Mouse (Mus musculus): ENCODE results near the gene Zfand2b. TPM values are rescaled to one million over a fixed set of nuclear protein-coding genes. Genes with fewer than 3 reads are reported as not detected.

Gene Zfand2b
- polyA plus RNA-seq (2016; fragmentation: Nextera tagmentation; extraction: Ambion mirVana), result 38.0 and 43.8 TPM in 2 replicates

GRCm38 (mm10) chr1:75168472-75169464, at the start of gene Zfand2b:
Gene Zfand2b, plus strand, starts transcription at chr1:75168646.
- Histone ChIP-seq H3K36me3 (peaks cover 36% of the 10 kb centered on the region), H3K4me3 (peak within 1 kb of the TSS; percentile 82), H3K4me1 (replicated peaks) (peaks cover 18% of the 10 kb centered on the region), H3K27me3 (ENCODE audit: insufficient read depth, poor library complexity, severe bottlenecking) (no peaks in the 10 kb centered on the region), H3K27ac (peak within 1 kb of the TSS; percentile 90), H3K9me3 (no peaks in the 10 kb centered on the region)
- DNase-seq (ENCODE audit: low spot score), result peak; percentile 97
- under 1% methylated on average over 59 of the region's 59 CpGs for WGBS

GRCm38 (mm10) chr1:75122211-75122610, 46.2 kb upstream of the Zfand2b start:
- Histone ChIP-seq H3K36me3 (no peaks in the 10 kb centered on the region), H3K4me1 (replicated peaks) (peaks cover 17% of the 10 kb centered on the region), H3K27ac (no peak overlapping the region), H3K27me3 (ENCODE audit: insufficient read depth, poor library complexity, severe bottlenecking) (no peaks in the 10 kb centered on the region), H3K4me3 (no peak overlapping the region), H3K9me3 (no peaks in the 10 kb centered on the region)
- 84% methylated on average over 3 of the region's 3 CpGs for WGBS
- no peak for DNase-seq (ENCODE audit: low spot score)

GRCm38 (mm10) chr1:75124346-75125321, 43.8 kb upstream of the Zfand2b start, which contains the start of gene Nhej1:
Gene Nhej1, minus strand, starts transcription at chr1:75125200.
- Histone ChIP-seq H3K4me3 (peak within 1 kb of the TSS; percentile 66), H3K27ac (peak within 1 kb of the TSS; percentile 95), H3K27me3 (ENCODE audit: insufficient read depth, poor library complexity, severe bottlenecking) (no peaks in the 10 kb centered on the region), H3K4me1 (replicated peaks) (peaks cover 17% of the 10 kb centered on the region), H3K9me3 (no peaks in the 10 kb centered on the region), H3K36me3 (no peaks in the 10 kb centered on the region)
- peak; percentile 96 for DNase-seq (ENCODE audit: low spot score)
- 1% methylated on average over 56 of the region's 56 CpGs for WGBS

GRCm38 (mm10) chr1:75125418-75125817, 43.0 kb upstream of the Zfand2b start:
- 39% methylated on average over 5 of the region's 5 CpGs for WGBS
- Histone ChIP-seq H3K4me3 (peak overlapping the region; percentile 66), H3K4me1 (replicated peaks) (peaks cover 17% of the 10 kb centered on the region), H3K27ac (peak overlapping the region; percentile 95), H3K36me3 (no peaks in the 10 kb centered on the region), H3K27me3 (ENCODE audit: insufficient read depth, poor library complexity, severe bottlenecking) (0 out of 2 replicates have a peak, but pooled peaks cover 4% of the 10 kb centered on the region), H3K9me3 (no peaks in the 10 kb centered on the region)
- no peak for DNase-seq (ENCODE audit: low spot score)

- no peak for DNase-seq (ENCODE audit: low spot score)
- Histone ChIP-seq H3K4me1 (replicated peaks) (peaks cover 17% of the 10 kb centered on the region), H3K9me3 (no peaks in the 10 kb centered on the region), H3K27me3 (ENCODE audit: insufficient read depth, poor library complexity, severe bottlenecking) (0 out of 2 replicates have a peak, but pooled peaks cover 9% of the 10 kb centered on the region), H3K4me3 (no peak overlapping the region), H3K36me3 (no peaks in the 10 kb centered on the region), H3K27ac (no peak overlapping the region)
- WGBS, result 85% methylated on average over 3 of the region's 3 CpGs
These were observed 39.8 kb upstream of the Zfand2b start for GRCm38 (mm10) chr1:75128641-75129040.

DNA sequence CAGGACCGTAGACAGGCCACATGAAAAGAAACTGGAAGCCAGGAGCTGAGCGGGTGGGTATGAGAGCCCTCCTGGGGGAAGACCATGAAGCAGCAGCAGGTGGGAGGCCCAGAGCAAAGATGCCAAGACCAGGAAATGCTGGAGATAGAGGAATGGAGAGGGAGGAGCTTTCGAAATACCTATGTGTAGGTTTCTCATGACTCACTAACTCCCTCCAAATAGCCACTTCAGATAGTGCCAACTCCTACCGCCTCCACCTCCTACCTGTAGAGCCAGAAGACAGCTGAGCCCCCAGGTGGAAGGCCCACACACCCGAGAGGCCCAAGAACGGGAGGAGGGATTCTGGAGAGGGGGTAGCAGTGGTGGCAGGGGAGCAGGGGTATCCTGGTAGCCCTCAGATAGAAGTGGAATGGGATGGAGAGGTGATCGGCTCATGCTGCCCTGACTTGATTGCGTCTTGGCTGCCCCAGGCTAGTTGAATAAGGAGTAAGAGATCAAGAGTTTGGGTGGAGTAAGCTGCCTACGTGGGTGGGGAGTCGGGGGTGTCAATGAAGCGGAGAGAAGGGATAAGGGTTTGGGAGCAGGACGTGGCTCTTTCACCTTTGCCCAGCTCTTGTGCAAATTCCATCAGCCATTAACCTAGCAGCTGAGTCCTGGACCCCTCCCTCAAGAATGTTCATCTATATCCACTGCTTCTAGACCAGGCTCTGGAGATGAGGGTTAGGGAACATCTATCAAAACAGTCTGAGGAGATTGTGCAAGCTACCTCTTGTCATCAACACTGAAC, 34.8 kb upstream of the Zfand2b start, which contains the start of gene Slc23a3:
Gene Slc23a3 (minus strand): TSS at position 470 of the 787 bp plus-strand sequence.
- Histone ChIP-seq H3K9me3 (no peaks in the 10 kb centered on the region), H3K4me1 (replicated peaks) (no peaks in the 10 kb centered on the region), H3K4me3 (no peak within 1 kb of the TSS), H3K36me3 (peaks cover 36% of the 10 kb centered on the region), H3K27ac (no peak within 1 kb of the TSS), H3K27me3 (ENCODE audit: insufficient read depth, poor library complexity, severe bottlenecking) (0 out of 2 replicates have a peak, but pooled peaks cover 9% of the 10 kb centered on the region)
- DNase-seq (ENCODE audit: low spot score), result no peak
- 69% methylated on average over 12 of the region's 12 CpGs for WGBS

- H3K9me3 ChIP-seq, result no peaks in the 10 kb centered on the region
- 0 out of 2 replicates have a peak overlapping the region, but pooled peaks have one; percentile 23 for H3K27ac ChIP-seq
- DNase-seq (ENCODE audit: low spot score), result no peak
- H3K4me1 ChIP-seq (replicated peaks), result peaks cover 13% of the 10 kb centered on the region
- no peak overlapping the region for H3K4me3 ChIP-seq
- peaks cover 50% of the 10 kb centered on the region for H3K36me3 ChIP-seq
- H3K27me3 ChIP-seq (ENCODE audit: insufficient read depth, poor library complexity, severe bottlenecking), result 0 out of 2 replicates have a peak, but pooled peaks cover 5% of the 10 kb centered on the region
- WGBS, result 86% methylated on average over 6 of the region's 6 CpGs
These were observed 32.2 kb upstream of the Zfand2b start for GRCm38 (mm10) chr1:75136293-75136692.

DNA sequence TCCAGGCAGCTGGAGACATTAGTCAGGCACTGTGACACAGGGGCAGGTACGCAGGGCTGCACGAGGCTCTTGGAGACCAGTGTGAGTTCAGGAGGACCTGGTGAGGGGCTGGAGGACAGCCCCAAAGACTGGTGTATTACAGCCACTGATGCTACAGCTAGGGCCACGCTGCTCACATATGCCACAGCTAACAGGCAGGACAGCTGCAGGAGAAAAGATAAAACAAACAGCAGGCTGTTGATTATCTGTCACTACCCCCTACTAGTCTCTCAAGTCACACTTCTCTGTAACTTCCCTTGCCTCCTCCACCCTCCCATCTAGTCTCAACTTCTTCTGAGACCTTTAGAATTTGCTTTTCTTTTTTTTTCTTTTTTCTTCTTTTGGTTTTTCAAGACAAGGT, 31.7 kb upstream of the Zfand2b start:
- 69% methylated on average over 3 of the region's 3 CpGs for WGBS
- Histone ChIP-seq H3K9me3 (no peaks in the 10 kb centered on the region), H3K4me1 (replicated peaks) (peaks cover 17% of the 10 kb centered on the region), H3K27ac (0 out of 2 replicates have a peak overlapping the region, but pooled peaks have one; percentile 23), H3K4me3 (no peak overlapping the region), H3K27me3 (ENCODE audit: insufficient read depth, poor library complexity, severe bottlenecking) (0 out of 2 replicates have a peak, but pooled peaks cover 5% of the 10 kb centered on the region), H3K36me3 (peaks cover 50% of the 10 kb centered on the region)
- no peak for DNase-seq (ENCODE audit: low spot score)

GRCm38 (mm10) chr1:75138448-75138847, 30.0 kb upstream of the Zfand2b start:
- peaks cover 50% of the 10 kb centered on the region for H3K36me3 ChIP-seq
- 87% methylated on average over 2 of the region's 2 CpGs for WGBS

DNA sequence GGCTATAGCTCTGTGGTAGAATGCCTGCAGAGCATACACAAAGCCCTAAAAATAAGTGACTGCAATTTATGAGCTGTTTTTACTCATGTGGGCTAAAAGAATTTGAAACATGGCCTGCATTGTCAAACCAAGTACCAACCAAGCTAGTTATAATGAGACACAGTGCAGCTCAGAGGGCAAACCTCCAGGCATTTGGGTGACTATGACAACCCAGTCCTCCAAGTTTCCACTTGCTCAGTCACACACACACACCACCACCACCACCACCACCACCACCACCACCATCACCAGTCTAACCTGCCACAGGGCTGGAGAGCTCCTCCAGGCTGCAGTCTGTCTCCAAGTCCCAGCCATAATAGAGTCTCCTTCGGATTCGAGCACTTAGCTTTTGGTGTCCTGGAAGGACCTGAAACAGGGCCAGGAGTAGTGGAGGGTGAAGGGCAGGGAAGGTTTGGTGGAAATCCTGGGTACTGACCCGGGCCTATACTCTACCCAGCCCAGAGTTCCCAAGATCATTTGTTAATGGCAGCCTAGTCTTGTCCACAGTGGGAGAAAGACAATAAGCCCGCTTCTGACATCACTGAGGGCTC, 27.8 kb upstream of the Zfand2b start:
- Histone ChIP-seq H3K27me3 (ENCODE audit: insufficient read depth, poor library complexity, severe bottlenecking) (no peaks in the 10 kb centered on the region), H3K4me3 (peak overlapping the region; percentile 77), H3K27ac (peak overlapping the region; percentile 95), H3K36me3 (peaks cover 60% of the 10 kb centered on the region), H3K9me3 (no peaks in the 10 kb centered on the region), H3K4me1 (replicated peaks) (peaks cover 30% of the 10 kb centered on the region)
- DNase-seq (ENCODE audit: low spot score), result no peak
- WGBS, result 63% methylated on average over 4 of the region's 4 CpGs

More at GRCm38 (mm10) chr1:75138448-75138847, 30.0 kb upstream of the Zfand2b start:
- Histone ChIP-seq H3K9me3 (no peaks in the 10 kb centered on the region), H3K4me3 (no peak overlapping the region), H3K27me3 (ENCODE audit: insufficient read depth, poor library complexity, severe bottlenecking) (no peaks in the 10 kb centered on the region), H3K4me1 (replicated peaks) (peaks cover 19% of the 10 kb centered on the region), H3K27ac (no peak overlapping the region)
- no peak for DNase-seq (ENCODE audit: low spot score)

DNA sequence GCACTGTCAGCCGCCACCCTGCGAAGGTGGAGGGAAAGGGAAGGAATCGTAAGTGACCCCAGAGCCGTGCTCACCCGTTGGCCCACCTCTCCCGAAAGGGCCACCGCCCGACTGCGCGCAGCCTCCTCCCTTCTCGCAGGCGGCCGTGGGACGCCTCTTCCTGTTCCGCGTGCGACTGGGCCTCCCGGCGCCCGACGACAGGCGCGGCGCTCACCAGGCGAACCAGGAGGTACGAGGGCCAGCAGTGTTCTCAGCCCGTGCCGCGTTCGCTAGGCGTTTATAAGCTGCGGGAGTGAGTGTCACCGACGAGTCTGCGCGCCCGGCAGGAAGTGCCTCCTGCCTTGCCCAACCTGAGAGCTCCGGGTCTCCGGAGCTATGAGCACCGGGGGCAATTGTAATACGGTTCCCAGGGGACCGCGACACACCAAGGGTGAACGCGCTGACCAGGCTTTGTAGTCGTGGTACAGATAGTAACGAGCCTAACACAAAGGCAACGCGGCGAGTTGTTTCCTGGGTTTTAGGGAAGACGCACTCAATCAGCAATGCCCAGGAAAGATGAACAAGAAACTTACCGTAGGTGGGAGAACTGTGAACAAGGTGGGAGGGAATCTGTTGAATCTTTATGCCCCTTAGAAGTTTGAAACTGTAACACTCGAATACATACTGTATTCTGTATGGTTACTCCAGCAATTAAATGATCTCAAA, 26.8 kb upstream of the Zfand2b start:
- Histone ChIP-seq H3K36me3 (peaks cover 60% of the 10 kb centered on the region), H3K9me3 (no peaks in the 10 kb centered on the region), H3K4me1 (replicated peaks) (peaks cover 30% of the 10 kb centered on the region), H3K4me3 (peak overlapping the region; percentile 77), H3K27ac (peak overlapping the region; percentile 95), H3K27me3 (ENCODE audit: insufficient read depth, poor library complexity, severe bottlenecking) (no peaks in the 10 kb centered on the region)
- WGBS, result under 1% methylated on average over 53 of the region's 53 CpGs
- DNase-seq (ENCODE audit: low spot score), result peak; percentile 57
